Mouse (Mus musculus): ENCODE measurements around the gene Psmd9. TPM values are rescaled to one million over a fixed set of nuclear protein-coding genes. Genes with fewer than 3 reads are reported as not detected.
"Not testable (repeated sequence)": the region's sequence is repeated elsewhere in the genome, so short reads cannot be mapped to it uniquely, and the experiment has no call there.

The Psmd9 gene
- total and polyA plus RNA-seq, 2 experiments, result 28.5 to 29.8 TPM

DNA sequence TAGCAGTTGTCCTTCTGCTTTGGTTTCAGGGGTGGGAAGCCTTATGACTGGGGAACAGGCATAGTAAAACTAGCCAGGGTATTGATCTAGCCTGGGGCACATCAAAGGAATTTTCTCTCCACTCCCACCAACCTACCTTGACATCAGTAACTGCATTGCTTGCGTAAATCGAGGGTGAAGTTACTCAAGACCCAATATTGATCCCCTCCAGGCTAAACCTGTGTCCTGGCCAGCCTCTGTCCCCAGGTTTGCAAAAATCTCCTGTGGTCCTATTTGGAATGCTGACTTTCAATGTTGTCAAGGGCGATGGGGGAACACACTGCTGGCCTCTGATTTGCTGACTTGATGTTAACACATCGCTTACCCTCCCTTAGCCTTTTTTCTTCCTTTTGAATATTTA, 27.5 kb downstream of the Psmd9 start:
- no peaks in the 10 kb centered on the region for H3K79me2 ChIP-seq (ENCODE audit: control insufficient read depth, insufficient read depth, low read length)
- H3K36me3 ChIP-seq (ENCODE audit: control insufficient read depth, insufficient read depth, low read length), result no peaks in the 10 kb centered on the region
- H3K9ac ChIP-seq (ENCODE audit: low read depth, low read length), result peak overlapping the region; percentile 69
- H3K27ac ChIP-seq (replicated peaks; ENCODE audit: insufficient read depth, low read depth, low read length), result peak overlapping the region; percentile 99
- peaks cover 40% of the 10 kb centered on the region for H3K4me1 ChIP-seq (ENCODE audit: control insufficient read depth, insufficient read depth, low read length)
- no peaks in the 10 kb centered on the region for H3K27me3 ChIP-seq (ENCODE audit: control insufficient read depth, insufficient read depth, low read length)
- DNase-seq (ENCODE audit: extremely low read depth, low read depth, low spot score), result peak; percentile 100
- TF ChIP-seq CTCF (IDR thresholded peaks at IDR 0.05; ENCODE audit: low read depth, low read length) (no peak), POLR2A (IDR thresholded peaks at IDR 0.05; ENCODE audit: extremely low read depth, insufficient read depth, low read length) (no peak)
- WGBS, result 24% methylated on average over 4 of the region's 4 CpGs
- no peak overlapping the region for H3K4me3 ChIP-seq (ENCODE audit: insufficient read depth, low read depth, low read length)

DNA sequence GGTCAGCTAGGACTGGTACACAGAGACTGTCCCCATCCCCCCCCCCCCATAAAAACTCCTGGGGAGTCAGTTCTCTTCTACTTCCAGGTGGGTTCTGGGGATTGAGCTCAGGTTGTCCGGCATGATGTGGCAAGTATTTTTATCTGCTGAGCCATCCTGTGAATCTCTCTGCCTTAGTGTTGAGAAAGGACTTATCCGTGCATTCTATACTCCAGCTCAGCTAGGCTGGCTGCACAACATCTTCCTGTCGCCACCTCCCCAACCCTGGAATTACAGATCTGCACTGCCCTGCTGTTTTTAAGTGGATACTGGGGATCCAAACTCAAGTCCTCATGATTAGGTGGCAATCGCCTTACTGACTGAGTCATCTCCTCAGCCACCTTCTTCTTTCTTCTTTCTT, 29.3 kb downstream of the Psmd9 start:
- Histone ChIP-seq H3K27me3 (ENCODE audit: control insufficient read depth, insufficient read depth, low read length) (no peaks in the 10 kb centered on the region), H3K27ac (replicated peaks; ENCODE audit: insufficient read depth, low read depth, low read length) (peak overlapping the region; percentile 22; the same call in 1 of the 2 replicates)
- WGBS, result 85% methylated on average over 4 of the region's 4 CpGs

DNA sequence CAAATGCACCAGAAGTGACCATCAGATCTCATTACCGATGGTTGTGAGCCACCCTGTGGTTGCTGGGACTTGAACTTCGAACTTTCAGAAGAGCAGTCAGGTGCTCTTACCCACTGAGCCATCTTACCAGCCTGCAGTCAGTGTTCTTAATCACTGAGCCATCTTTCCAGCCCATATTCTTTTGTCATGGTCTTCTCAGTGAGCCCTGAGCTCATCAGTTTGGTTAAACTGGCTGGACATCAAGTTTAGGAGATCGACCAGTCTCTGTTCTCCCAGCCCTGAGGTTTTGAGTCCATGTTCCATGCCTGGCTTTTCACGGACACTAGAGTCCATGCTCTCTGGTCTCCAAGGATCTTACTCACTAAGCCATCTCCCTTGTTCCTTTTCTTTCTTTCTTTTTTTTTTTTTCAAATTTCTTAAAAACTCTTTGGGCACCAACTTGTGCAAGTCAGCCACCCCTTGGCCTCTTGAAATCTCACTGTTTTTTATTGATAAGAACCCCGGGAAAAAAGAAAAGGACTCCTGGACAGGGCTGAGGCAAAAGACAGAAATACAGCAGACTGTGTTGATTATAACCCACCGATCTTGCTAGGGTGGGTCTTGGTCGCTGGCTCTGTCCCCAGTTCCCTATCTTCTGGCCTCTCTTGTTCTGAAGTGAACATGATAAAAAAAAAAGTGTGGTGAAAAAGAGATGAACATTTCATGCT, 31.8 kb downstream of the Psmd9 start:
- H3K9ac ChIP-seq (ENCODE audit: low read depth, low read length); H3K36me3 ChIP-seq (ENCODE audit: control insufficient read depth, insufficient read depth, low read length); H3K4me3 ChIP-seq (ENCODE audit: insufficient read depth, low read depth, low read length); H3K27me3 ChIP-seq (ENCODE audit: control insufficient read depth, insufficient read depth, low read length); H3K79me2 ChIP-seq (ENCODE audit: control insufficient read depth, insufficient read depth, low read length): not testable (repeated sequence)
- WGBS, result 25% methylated on average over 6 of the region's 7 CpGs
- DNase-seq (ENCODE audit: extremely low read depth, low read depth, low spot score), result peak; percentile 78
- H3K27ac ChIP-seq (replicated peaks; ENCODE audit: insufficient read depth, low read depth, low read length), result peak overlapping the region; percentile 94
- H3K4me1 ChIP-seq (ENCODE audit: control insufficient read depth, insufficient read depth, low read length), result peaks cover 22% of the 10 kb centered on the region

More for the DNA sequence above, 29.3 kb downstream of the Psmd9 start:
- Histone ChIP-seq H3K9ac (ENCODE audit: low read depth, low read length) (no peak overlapping the region), H3K4me1 (ENCODE audit: control insufficient read depth, insufficient read depth, low read length) (peaks cover 42% of the 10 kb centered on the region), H3K79me2 (ENCODE audit: control insufficient read depth, insufficient read depth, low read length) (no peaks in the 10 kb centered on the region), H3K4me3 (ENCODE audit: insufficient read depth, low read depth, low read length) (no peak overlapping the region), H3K36me3 (ENCODE audit: control insufficient read depth, insufficient read depth, low read length) (no peaks in the 10 kb centered on the region)
- no peak for TF ChIP-seq CTCF (IDR thresholded peaks at IDR 0.05; ENCODE audit: low read depth, low read length)
- no peak for TF ChIP-seq POLR2A (IDR thresholded peaks at IDR 0.05; ENCODE audit: extremely low read depth, insufficient read depth, low read length)
- DNase-seq (ENCODE audit: extremely low read depth, low read depth, low spot score), result no peak

DNA sequence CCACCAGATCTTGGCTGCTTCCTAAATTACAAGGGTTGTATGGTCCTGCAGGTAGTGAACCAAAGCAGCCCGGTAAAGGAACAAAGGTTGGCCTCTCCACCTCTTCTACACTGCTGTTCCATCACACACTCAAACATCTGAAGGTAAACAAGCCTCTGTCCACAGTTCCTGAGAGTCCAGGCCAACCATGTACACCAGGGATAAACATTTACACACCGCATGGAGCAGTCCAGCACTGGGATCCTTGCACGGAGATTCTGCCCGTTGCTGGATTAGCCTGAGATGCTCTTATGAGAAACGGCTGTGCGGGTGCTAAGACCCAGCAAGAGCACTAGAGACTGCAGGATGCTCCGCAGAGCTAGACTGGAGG, 32.3 kb downstream of the Psmd9 start:
- H3K79me2 ChIP-seq (ENCODE audit: control insufficient read depth, insufficient read depth, low read length), result no peaks in the 10 kb centered on the region
- no peak overlapping the region for H3K4me3 ChIP-seq (ENCODE audit: insufficient read depth, low read depth, low read length)
- TF ChIP-seq POLR2A (IDR thresholded peaks at IDR 0.05; ENCODE audit: extremely low read depth, insufficient read depth, low read length) (no peak), CTCF (IDR thresholded peaks at IDR 0.05; ENCODE audit: low read depth, low read length) (no peak)
- H3K27ac ChIP-seq (replicated peaks; ENCODE audit: insufficient read depth, low read depth, low read length), result peak overlapping the region; percentile 94
- DNase-seq (ENCODE audit: extremely low read depth, low read depth, low spot score), result peak; percentile 95
- peak overlapping the region; percentile 49; the same call in 1 of the 2 replicates for H3K9ac ChIP-seq (ENCODE audit: low read depth, low read length)
- peaks cover 19% of the 10 kb centered on the region for H3K4me1 ChIP-seq (ENCODE audit: control insufficient read depth, insufficient read depth, low read length)
- H3K27me3 ChIP-seq (ENCODE audit: control insufficient read depth, insufficient read depth, low read length), result no peaks in the 10 kb centered on the region
- 22% methylated on average over 7 of the region's 7 CpGs for WGBS
- no peaks in the 10 kb centered on the region for H3K36me3 ChIP-seq (ENCODE audit: control insufficient read depth, insufficient read depth, low read length)

DNA sequence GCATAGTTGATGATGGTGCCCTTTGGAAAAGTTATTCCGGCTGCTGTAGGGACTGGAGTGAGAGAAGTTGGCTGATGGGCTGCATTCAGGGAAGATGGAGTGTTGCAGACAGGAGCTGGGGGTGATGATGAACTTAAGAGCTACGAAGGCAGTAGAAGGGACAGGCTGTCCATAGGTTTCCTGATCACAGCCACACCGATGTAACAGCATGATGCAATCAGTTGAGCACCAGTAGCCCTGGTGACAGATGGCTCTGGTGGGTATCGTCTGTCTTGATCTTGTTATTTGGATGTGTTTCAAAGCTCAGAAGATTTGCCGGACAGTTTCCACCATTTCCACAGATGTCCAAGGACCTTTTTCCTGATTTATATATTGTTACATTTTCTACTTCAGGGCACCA, 32.8 kb downstream of the Psmd9 start:
- WGBS, result 41% methylated on average over 5 of the region's 5 CpGs
- H3K4me1 ChIP-seq (ENCODE audit: control insufficient read depth, insufficient read depth, low read length), result peaks cover 18% of the 10 kb centered on the region
- peak overlapping the region; percentile 94 for H3K27ac ChIP-seq (replicated peaks; ENCODE audit: insufficient read depth, low read depth, low read length)
- TF ChIP-seq POLR2A (IDR thresholded peaks at IDR 0.05; ENCODE audit: extremely low read depth, insufficient read depth, low read length) (no peak), CTCF (IDR thresholded peaks at IDR 0.05; ENCODE audit: low read depth, low read length) (no peak)
- H3K27me3 ChIP-seq (ENCODE audit: control insufficient read depth, insufficient read depth, low read length), result no peaks in the 10 kb centered on the region
- H3K9ac ChIP-seq (ENCODE audit: low read depth, low read length), result peak overlapping the region; percentile 49; the same call in 1 of the 2 replicates
- H3K4me3 ChIP-seq (ENCODE audit: insufficient read depth, low read depth, low read length), result no peak overlapping the region
- no peak for DNase-seq (ENCODE audit: extremely low read depth, low read depth, low spot score)
- H3K36me3 ChIP-seq (ENCODE audit: control insufficient read depth, insufficient read depth, low read length), result no peaks in the 10 kb centered on the region
- no peaks in the 10 kb centered on the region for H3K79me2 ChIP-seq (ENCODE audit: control insufficient read depth, insufficient read depth, low read length)

DNA sequence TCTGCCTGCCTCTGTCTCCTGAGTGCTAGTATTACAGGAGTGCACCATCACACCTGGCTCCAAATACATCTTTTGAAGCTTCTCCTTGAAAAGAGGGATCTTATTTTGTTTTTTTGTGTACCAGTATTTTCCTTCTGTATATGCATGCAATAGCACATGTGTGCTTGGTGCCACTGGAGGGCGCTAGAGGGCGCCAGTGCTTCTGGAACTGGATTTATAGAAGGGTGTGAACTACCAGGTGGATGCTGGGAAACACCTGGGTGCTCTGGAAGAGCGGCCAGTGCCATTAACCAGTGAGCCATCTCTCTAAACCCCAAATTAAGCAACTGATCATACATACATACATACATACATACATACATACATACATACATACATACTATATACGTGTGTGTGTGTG, 33.6 kb downstream of the Psmd9 start:
- peak overlapping the region; percentile 76; the same call in 1 of the 2 replicates for H3K27ac ChIP-seq (replicated peaks; ENCODE audit: insufficient read depth, low read depth, low read length)
- WGBS, result 64% methylated on average over 4 of the region's 4 CpGs
- not testable (repeated sequence) for H3K79me2 ChIP-seq (ENCODE audit: control insufficient read depth, insufficient read depth, low read length); H3K4me3 ChIP-seq (ENCODE audit: insufficient read depth, low read depth, low read length); H3K9ac ChIP-seq (ENCODE audit: low read depth, low read length); H3K36me3 ChIP-seq (ENCODE audit: control insufficient read depth, insufficient read depth, low read length); H3K27me3 ChIP-seq (ENCODE audit: control insufficient read depth, insufficient read depth, low read length); DNase-seq (ENCODE audit: extremely low read depth, low read depth, low spot score)
- peaks cover 12% of the 10 kb centered on the region for H3K4me1 ChIP-seq (ENCODE audit: control insufficient read depth, insufficient read depth, low read length)
- TF ChIP-seq CTCF (IDR thresholded peaks at IDR 0.05; ENCODE audit: low read depth, low read length), result 0 out of 2 replicates have a peak, but pooled peaks have one; percentile 11

DNA sequence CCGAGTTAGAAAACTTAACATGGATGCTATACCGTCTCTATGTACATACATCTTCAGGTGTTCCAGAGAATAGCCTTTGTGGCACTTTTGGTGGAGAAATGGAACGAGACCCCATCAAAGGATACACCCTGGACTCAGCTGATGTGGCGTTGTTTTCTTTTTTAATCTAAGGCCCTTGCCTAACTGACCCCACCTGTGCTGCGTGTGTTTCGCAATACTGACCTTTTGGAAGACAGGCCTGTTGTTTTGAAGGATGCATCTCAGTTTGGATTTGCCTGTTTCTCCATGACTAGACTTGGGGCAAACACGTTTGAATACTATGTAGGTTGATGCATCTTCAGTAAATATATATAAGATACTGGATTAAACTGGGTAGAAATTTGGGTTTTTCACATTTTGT, 34.4 kb downstream of the Psmd9 start:
- H3K4me1 ChIP-seq (ENCODE audit: control insufficient read depth, insufficient read depth, low read length); H3K36me3 ChIP-seq (ENCODE audit: control insufficient read depth, insufficient read depth, low read length); H3K4me3 ChIP-seq (ENCODE audit: insufficient read depth, low read depth, low read length); H3K79me2 ChIP-seq (ENCODE audit: control insufficient read depth, insufficient read depth, low read length); H3K27me3 ChIP-seq (ENCODE audit: control insufficient read depth, insufficient read depth, low read length); H3K9ac ChIP-seq (ENCODE audit: low read depth, low read length): not testable (repeated sequence)
- peak overlapping the region; percentile 76 for H3K27ac ChIP-seq (replicated peaks; ENCODE audit: insufficient read depth, low read depth, low read length)
- peak; percentile 90 for DNase-seq (ENCODE audit: extremely low read depth, low read depth, low spot score)
- WGBS, result 35% methylated on average over 7 of the region's 7 CpGs

DNA sequence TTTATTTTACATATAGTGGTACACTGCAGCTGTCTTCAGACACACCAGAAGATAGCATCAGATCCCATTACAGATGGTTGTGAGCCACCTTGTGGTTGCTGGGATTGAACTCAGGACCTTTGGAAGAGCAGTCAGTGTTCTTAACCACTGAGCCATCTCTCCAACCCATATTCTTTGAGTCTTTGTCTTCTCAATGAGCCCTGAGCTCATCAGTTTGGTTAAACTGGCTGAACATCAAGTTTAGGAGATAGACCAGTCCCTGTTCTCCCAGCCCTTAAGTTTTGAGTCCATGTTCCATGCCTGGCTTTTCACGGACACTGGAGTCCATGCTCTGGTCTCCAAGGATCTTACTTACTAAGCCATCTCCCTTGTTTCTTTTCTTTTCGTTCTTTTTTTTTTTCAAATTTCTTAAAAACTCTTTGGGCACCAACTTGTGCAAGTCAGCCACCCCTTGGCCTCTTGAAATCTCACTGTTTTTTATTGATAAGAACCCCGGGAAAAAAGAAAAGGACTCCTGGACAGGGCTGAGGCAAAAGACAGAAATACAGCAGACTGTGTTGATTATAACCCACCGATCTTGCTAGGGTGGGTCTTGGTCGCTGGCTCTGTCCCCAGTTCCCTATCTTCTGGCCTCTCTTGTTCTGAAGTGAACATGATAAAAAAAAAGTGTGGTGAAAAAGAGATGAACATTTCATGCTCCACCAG, 53.3 kb downstream of the Psmd9 start:
- not testable (repeated sequence) for H3K79me2 ChIP-seq (ENCODE audit: control insufficient read depth, insufficient read depth, low read length); H3K4me3 ChIP-seq (ENCODE audit: insufficient read depth, low read depth, low read length); H3K9ac ChIP-seq (ENCODE audit: low read depth, low read length); H3K27me3 ChIP-seq (ENCODE audit: control insufficient read depth, insufficient read depth, low read length); DNase-seq (ENCODE audit: extremely low read depth, low read depth, low spot score); H3K36me3 ChIP-seq (ENCODE audit: control insufficient read depth, insufficient read depth, low read length)
- H3K4me1 ChIP-seq (ENCODE audit: control insufficient read depth, insufficient read depth, low read length), result peaks cover 11% of the 10 kb centered on the region
- H3K27ac ChIP-seq (replicated peaks; ENCODE audit: insufficient read depth, low read depth, low read length), result peak overlapping the region; percentile 59
- 49% methylated on average over 4 of the region's 5 CpGs for WGBS

Measured in liver, adult 2 months (tissue).